Mouse (Mus musculus) cerebellum, postnatal 14 days (tissue): ENCODE results near the gene Gab2.
"Not testable (repeated sequence)": the region's sequence is repeated elsewhere in the genome, so short reads cannot be mapped to it uniquely, and the experiment has no call there.

ENCODE experiments used
- DNase-seq, 2 experiments: peaks; one replicate each; pipeline ENCODE4 v3.0.0; 2021; ENCODE audit warnings: mixed read lengths in 2 of 2

The Gab2 gene

DNA sequence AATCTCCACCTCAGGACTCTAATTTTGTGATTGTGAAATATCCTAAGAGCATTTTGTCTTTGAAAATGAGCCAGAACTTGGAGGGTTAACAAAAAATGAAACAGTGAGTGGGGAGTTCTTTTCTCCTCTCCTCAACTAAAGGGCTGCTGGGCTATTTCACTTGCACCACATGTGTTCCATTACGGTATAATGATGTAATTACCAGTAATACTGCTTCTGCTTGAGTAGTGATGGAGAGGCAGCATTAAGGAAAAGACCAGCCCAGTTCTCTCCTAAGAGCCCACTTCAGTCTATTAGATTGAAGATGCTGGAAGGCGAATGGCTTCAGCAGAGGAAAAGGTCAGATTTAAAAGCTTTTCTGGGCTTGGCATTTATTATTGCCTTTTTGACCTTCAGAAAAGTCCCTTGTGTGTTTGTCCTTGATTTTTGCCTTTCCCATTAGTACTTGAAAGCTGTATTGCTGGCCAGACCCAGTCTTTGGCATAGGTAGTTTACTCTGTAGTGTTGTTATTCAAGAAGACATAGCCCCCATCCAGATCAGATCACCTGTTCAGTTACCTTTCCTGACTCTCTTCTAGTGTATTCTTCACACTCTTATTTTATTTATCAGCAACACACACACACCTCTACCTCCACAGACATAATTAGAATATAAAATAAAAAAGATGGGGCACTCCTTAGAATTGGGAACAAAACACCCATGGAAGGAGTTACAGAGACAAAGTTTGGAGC lies 69.9 kb downstream of the Gab2 start:
- no peak for DNase-seq

DNA sequence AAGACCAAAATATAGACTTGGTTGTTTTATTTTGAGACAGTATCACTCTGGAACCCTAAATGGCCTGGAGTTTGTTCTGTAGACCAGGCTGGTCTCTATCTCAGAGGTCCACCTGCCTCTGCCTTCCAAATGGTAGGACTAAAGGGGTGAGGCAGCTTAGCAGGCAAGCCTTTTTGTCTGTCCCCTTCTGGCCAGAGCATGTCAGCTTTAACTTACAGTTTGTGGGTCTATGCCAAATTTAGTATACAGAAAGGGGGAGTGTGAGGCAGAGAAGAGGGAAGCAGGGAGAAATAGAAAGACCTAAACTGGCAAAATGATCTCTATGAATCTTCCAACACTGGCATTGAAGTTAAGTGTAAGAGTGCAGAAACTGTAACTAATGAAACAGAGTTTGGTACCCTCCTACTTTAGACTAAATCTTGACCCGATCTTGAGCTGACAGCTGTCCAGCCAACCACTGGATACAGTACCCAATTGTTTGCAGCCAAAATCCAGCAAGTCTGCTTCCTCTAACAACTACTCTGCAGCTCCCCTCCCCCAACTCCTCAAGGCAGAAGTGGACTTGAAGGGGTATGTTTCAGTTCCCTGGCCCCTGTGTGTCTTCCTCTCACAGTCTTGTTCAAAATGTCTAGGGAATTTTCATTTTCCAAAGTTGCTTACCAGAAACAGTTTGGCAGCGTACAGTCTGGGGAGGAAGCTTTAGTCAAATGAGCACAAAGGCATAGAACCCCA lies 73.5 kb downstream of the Gab2 start:
- DNase-seq, result peak in 1 of 2 experiments; percentile 2

DNA sequence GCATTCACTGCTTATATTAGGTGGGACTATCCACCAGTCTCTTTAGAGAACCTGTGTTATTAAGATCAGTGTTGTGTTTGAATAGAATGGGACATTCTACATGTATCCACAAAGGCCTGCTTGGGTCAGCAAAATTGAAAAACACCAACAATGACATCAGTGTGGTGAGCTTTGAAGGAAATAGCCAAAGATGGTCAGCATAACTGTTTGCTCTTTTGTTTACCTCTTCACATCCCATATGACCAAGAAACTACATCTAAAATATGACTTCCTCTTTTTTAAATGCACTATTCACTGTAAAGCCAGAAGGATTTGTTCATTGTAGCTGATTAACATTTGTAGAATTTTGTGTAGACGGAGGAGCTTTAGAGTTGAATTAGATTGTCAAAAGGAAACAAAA lies 82.9 kb downstream of the Gab2 start:
- no peak for DNase-seq

DNA sequence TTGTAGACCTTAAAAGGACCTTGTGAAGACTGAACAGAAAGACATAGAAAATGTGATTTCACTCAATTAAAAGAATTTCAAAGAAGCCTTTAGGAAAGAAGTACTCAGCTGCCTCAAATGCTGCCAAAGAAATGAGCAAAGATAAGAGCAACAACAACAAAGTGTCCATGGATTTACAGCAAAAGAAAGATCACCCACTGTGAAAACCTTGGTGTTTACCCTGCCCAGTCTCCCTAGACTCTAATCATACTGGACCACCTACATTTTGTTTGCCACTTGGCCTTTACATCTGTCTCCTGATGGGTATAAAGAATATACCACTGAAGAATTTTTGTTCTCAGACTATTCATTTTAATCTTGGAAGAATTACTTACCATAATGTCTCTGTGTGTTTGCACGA lies 89.7 kb downstream of the Gab2 start:
- no peak for DNase-seq

DNA sequence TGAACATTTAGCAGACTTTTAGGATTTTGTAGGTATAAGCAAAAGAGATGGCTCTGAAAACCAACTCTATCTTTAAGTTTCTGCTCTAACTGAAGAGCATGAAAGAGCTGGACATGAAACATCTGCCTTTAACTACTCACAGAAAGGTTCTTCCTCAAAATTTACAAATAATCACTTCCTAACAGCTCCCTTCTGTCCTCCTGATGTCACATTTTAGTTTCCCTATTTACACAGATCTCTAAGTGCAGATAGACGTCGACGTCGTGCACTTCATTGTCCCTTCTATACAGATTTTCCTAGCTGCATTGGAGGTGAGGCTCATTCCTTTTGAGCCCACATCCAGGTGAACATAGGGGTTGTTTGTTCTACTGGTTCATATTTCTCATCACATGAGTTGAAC lies 90.3 kb downstream of the Gab2 start:
- DNase-seq, result no peak

DNA sequence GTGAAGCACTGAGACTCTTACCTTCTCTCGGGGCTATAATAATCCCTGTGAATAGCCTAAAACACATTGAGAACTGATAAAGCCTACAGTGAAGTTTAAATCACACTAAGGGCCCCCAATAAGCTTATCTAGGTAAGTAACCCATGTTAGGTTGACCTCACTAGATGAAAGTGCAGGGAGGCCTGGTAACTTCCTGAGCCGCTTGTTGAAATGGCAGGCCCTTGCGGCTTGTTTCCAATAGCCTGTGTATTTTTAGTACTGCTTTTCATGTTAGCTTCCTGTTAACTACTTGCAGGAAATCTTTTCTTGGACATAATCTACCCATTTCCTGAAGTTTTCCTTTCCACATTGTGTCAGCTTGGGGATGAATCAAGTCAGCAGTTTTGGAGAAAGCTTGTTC lies 90.7 kb downstream of the Gab2 start:
- DNase-seq, result no peak

DNA sequence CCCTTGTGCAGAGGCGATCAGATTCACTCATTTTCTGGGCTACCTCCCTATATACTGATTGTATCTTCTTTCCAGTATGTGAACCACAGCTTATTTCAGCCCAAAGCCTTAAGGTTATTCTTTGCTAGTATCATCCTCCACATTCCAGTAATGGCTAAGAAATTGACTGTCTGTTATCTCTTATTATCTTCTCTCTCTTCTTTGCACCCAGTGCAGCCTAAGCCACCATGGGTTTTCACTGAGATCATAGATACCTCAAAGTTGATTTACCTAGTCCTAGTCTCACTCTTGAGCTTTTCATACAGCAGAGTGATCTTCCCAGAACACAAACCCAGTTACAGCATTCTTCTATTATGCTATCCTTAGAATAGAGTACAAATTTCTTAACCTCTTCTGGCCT lies 100.5 kb downstream of the Gab2 start:
- no peak for DNase-seq

DNA sequence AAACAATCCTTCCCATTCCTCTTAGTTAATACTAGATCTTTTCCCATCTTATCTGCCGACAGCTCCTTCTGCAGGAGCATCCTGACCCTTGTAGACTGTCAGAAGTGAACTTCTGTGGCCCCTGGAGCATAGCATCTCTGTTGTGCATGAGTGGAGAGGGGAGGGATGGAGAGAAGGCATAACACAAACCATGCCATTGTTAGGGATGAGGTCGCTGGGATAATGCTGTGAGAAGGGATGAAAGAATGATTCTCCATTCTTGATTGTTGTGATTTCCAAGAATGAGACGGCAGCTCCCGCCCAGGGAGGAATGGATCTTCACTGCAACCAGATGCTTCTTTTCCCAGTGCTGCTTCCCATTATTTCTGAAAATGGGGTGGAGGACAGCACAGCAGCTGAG lies 102.0 kb downstream of the Gab2 start:
- no peak for DNase-seq

DNA sequence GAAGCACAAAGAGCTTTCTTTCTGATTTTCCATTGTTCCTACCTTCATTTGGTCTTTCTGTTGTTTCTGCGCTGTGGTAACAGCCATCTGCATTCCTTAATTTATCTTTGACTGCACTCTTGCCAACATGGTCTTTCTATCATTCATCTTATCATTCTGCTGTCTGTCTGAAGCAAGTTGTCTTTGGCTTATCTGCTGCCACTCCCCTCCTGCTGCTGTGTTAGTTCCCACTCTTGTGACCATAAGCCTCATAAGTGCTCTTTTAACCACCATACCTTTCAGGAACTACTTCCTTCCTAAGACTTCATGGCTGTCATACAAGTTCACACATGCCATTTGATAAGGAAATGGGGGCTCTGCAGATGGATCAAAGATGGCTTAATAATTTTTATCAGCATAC lies 102.6 kb downstream of the Gab2 start:
- no peak for DNase-seq

DNA sequence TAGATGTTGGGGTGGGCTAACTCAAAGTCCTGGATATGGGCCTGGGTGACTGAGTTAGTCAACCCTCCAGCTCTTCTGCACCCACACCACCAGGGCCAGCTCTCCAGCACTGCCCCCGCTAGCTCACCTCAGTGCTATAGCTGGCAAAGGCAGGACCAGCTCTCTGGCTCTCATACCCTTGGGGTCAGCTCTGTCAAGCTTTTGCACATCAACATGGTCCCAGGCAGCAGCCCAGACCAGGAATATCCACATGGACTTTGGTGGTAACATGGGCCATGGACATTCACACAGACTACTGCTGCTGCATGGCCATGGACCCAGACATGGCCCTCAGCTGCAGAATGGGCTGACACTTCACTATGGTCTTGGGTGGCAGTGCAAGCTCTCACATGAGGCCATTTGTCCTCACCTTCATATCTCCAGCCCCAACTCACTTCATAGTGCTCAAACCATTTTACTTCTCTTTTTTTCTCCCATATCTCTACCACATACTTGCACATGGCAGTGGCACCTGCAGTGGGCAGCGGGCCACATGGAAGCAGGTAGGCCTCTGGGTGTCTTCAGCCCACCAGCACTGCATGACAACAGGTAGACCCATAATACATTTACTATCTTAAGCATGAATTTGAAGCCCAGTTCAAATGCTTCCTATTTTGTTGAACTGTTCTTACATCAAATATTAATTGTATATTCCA lies 106.1 kb downstream of the Gab2 start:
- DNase-seq, result no peak

DNA sequence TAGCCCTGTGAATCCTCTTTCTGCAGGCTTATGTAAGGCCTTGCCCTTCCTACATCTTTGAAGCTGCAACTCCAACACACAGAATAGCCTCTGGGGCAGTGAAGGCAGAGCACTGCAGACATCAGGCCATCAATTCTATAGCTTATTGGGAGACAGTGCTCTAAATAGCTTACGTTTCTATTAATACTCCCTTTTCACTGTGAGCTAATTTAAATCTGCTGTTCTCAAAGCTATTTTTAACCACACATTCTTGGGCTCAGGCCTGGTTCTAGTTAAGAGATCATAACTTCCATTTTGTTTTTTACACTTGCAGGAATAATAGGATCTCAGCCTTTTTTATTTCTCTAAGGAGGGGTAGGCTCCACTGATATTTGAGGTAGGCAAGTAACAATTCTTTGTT lies 107.7 kb downstream of the Gab2 start:
- no peak for DNase-seq

DNA sequence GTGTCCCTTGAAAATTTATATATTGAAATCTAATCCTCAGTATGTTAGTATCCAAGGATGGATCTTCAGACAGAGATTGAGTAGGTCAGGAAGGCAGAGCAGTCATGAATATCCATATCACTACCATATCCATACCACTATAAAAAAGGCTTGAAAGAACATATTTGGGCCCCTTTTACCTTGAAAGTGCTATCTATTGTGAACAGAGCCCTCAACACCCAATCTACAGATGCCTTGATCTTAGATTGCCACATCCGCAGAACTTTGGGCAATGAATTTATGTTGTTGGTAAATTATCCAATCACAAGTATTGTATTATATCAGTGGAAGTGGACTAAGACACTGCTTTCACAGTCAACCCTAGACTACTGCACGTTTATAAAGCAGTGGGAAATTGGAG lies 122.5 kb downstream of the Gab2 start:
- DNase-seq, result no peak

DNA sequence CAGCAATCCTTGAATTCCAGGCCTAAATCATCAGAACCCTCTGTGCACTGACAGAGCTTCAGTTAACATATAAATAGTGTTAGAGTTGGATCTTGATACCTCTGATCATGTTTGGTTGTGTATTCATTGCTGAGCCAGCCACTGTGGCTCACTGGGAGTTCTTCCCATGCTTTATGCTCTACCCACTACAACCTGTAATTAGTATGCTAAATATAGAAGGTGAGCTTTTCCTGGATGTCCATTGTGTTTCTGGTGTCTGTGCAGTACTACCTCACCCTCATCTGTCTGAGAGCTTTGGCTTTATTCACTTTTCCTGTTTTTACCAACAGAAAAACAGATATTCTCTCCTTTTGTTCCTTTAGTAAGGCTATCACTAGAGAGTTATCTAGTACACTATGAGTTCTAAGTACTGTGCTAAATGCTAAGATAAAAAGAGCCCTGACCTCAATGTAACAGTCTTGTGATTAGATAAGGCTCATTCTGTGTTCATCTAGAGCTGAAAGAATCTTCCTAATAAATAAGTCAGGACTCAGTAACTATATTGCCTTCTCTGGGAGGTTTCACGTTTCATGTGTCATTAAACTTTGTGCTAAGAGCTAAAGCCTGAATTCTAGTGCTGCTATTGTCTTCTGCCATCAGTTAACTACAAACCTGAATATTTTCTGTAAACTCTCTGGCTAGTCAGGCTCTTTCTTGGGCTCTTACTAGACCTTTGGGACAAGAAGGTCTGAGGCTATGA lies 127.6 kb downstream of the Gab2 start:
- DNase-seq, result no peak

DNA sequence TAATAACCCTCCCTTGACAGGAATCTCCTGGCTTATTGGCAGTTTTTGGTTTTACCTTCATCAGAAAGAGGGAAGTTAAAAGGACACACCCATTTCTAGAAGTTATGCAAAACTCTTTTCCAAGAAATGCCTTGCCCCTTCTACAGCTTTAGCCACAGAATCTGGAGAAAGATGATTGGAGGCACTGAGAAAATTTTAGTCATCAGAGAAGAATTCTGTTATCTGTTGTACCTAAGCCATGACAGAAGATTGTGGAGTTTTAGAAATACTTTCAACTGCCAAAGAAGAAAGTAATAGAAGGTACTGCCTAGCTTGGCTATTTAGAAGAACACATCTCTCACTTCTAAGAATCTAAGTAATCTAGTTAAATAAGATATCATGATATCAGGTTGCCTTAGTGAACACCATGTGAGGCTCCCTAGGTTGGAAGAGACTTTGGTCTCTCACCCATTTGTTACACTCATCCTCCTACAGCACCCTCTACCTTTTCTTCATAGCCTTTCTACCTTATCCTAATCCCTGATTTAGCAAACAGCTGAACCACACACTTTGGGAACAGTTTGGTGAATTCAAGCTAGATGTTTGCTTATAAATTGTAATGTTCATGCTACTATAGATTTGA lies 128.8 kb downstream of the Gab2 start:
- DNase-seq, result no peak

DNA sequence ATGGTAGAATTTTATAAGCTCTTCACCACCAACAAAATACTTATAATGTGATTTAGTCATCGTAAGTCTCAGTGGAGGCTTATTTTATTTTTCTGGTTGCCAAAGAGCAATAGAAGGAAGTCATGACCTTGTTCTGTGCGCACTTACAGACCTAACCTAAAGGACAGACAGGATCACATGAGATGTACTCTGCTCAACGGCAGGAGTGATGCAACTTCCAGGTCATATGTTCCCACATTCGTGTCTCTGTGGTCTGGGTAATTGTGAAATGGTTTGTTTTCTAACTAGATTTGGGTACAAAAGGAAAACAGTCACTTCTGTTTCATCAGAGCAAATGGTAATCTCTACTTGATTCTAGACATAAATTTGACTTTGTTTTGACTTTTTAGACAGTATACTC lies 129.7 kb downstream of the Gab2 start:
- no peak for DNase-seq

DNA sequence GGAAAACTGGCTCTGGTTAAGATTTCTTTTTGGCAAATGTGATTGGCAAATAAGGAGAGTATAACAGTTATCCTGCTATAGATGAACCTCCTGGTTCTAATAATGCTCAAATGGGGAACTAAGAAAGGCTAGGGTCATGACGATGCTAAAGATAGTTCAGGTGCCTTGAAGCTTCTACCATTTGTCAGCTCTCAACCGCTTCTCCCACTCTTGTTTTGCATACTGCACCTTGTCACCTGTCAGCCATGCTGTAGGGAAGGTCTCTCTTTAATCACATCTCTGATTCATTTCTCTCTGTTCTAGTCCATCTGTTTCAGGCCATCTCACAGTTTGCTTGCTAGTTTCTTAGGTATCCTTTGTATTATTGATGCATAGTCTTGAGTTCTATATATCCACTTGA lies 142.4 kb downstream of the Gab2 start:
- DNase-seq, result no peak

DNA sequence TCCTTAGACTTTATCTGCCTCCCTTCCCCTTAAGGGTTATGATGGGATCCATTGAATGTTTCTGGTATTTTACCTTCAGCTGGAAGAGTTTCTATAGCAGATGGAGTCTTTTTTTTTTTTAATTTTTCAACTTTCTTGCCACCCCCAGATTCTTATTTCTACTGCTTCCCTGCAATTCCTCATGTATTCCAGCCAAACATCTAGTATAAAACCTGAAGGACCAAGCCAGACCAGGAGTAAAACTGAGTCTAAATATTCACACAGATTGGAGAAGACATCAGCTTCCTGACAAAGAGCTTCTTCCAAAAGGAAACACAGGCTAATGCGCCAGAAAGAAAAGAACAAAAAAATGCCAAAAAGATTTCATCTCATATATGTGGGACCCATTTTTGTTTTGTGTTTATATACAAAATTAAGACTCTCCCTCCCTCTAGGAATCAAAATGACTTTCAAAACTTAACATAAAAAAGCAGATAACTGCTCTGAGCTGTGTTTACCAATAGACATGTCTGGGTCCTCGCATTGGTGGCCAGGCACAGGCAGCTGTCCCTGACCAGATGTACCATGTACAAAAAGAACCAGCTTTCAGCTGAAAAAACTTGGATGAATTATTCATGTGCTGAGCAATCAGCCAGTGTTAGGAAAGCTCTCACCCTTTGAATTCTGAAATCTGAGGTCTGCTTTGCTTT lies 164.0 kb downstream of the Gab2 start:
- no peak for DNase-seq

DNA sequence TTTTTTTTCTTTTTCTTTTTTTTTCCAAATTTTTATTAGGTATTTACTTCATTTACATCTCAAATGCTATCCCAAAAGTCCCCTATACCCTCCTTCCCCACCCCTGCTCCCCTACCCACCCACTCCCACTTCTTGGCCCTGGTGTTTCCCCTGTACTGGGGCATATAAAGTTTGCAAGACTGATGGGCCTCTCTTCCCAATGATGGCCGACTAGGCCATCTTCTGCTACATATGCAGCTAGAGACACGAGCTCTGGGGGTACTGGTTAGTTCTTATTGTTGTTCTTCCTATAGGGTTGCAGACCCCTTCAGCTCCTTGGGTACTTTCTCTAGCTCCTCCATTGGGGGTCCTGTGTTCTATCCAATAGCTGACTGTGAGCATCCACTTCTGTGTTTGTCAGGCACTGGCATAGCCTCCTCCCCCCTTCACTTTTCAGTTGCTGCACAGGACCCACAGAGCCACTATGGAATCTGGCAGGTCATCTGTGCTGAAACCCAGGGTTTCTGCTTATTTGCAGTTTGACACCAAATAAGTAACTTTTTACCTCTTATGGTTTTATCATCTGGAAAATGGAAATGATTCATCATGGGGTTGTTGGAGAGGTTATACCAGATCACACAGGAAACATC lies 164.7 kb downstream of the Gab2 start:
- DNase-seq, result not testable (repeated sequence)

DNA sequence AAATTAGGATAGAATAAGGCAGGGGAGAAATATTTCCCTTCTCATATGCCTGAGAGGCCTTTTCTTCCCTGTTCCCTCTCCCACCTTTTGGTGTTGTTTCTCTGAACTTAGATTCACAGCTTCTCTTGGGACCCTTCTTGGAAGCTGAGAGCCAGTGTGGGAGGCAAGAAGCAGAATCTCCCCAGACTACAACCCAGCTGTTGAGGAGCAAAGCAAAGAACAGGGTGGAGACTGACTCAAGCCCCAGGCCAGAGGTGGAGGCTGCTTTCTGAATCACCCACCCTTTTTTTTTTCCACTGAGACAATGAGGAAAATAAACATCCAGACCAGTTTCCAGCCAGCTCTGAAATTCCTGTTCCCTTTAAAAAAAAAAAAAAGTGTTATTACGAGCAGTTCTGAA lies 166.3 kb downstream of the Gab2 start:
- DNase-seq, result no peak

DNA sequence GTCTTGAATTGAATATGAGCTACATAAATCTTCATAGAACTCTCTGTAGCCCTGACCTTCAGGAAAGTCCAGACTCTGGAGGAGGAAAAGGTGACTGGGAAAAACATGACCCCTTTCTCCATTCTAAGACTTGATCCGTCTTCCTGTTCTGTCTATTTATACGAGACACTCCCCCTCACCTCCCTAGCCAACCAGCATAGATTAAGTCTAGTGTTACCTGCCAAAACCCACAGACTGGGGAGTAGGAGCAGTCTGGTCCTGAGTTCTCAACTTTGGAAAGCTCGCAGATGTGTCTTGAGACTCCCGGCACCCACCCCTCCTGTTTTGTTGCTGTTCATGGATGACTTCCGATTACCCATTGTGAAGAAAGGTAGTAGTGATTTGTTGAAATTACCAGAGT lies 166.8 kb downstream of the Gab2 start:
- no peak for DNase-seq

DNA sequence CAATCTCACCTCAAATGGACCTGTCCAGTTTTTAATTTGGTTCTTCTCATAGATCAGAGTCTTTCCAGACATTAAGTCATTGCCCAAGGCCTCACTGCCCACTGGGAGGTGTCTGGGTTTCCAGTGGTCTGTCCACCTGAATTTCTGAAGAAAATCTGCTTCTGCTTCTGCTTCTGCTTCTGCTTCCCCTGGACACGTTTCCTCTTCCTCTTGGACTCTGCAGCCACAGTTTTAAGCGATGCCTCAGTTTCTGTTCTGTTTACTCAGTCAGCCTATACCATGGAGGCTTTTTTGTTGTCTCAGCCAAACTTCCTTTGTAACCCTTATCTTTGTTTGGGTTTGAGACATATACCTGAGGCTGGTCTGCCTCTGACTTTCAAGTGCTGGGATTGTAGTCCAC lies 170.3 kb downstream of the Gab2 start:
- no peak for DNase-seq

DNA sequence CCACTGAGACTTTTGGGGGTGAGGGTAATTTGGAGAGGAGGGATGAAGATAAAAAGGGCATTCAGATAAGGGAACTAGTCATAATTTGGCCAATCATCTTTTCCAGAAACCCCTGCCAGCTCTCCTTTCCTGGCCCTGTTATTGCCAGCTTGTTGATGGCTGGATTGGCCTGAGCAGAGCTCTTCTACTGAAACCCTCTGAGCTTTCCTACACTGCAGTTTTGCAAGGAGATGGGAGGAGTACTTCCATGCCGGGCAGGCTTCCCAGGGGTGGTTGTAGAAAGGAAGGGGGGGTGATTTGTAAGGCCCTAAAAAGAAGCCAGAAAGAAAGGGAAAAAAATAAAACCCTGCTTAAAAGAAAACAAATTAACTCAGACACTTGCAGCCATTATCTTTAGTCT lies 181.2 kb downstream of the Gab2 start:
- DNase-seq, result no peak
